Mouse (Mus musculus) hindbrain, embryonic 13.5 days (tissue): Measurements from ENCODE around the gene Nxpe3. TPM values are rescaled to one million over a fixed set of nuclear protein-coding genes. Genes with fewer than 3 reads are reported as not detected.

Source experiments
- ATAC-seq: fragments of 200-750 bp; cut with Nextera tagmentation; 2 replicates; pipeline ENCODE4 v1.8.0; 2017; ENCODE audit warnings: moderate TSS enrichment; ENCODE audit not compliant: low FRiP score
- H3K27ac ChIP-seq: fragments of 300-500 bp; sonication (generic); 2 replicates; pipeline ENCODE4 v1.5.1; 2015; ENCODE audit warnings: inconsistent platforms, mild to moderate bottlenecking, moderate library complexity
- H3K27me3 ChIP-seq: fragments of 300-500 bp; sonication (generic); 2 replicates; pipeline ENCODE4 v1.6.1; 2015; ENCODE audit warnings: mild to moderate bottlenecking, inconsistent platforms
- H3K36me3 ChIP-seq: fragments of 300-500 bp; sonication (generic); 2 replicates; pipeline ENCODE4 v1.6.1; 2015; ENCODE audit warnings: mild to moderate bottlenecking, inconsistent platforms
- H3K4me1 ChIP-seq: fragments of 300-500 bp; sonication (generic); replicated peaks from 2 replicates; pipeline ENCODE4 v1.6.1; 2015; ENCODE audit warnings: inconsistent platforms
- H3K4me2 ChIP-seq: fragments of 300-500 bp; sonication (generic); 2 replicates; pipeline ENCODE4 v1.6.1; 2015; ENCODE audit warnings: inconsistent platforms, mild to moderate bottlenecking, moderate library complexity
- H3K4me3 ChIP-seq: fragments of 300-500 bp; sonication (generic); 2 replicates; pipeline ENCODE4 v1.5.1; 2015; ENCODE audit warnings: mild to moderate bottlenecking, inconsistent platforms
- H3K9ac ChIP-seq: fragments of 300-500 bp; sonication (generic); 2 replicates; pipeline ENCODE4 v1.6.1; 2015; ENCODE audit warnings: mild to moderate bottlenecking, inconsistent platforms
- H3K9me3 ChIP-seq: fragments of 300-500 bp; sonication (generic); 2 replicates; pipeline ENCODE4 v1.6.1; 2016; ENCODE audit warnings: inconsistent platforms
- WGBS: fragments of 180-500 bp; shearing (Covaris S2); methylation state at CpG from one replicate; pipeline ENCODE4 v1.1.7; 2015; 5-methylcytosine and 5-hydroxymethylcytosine counted together
- polyA plus RNA-seq: library from polyadenylated mRNA; unstranded; fragments of >200 nt; fragmentation: Nextera tagmentation; extraction: Ambion mirVana; gene quantifications from 2 replicates; pipeline ENCODE4 v1.2.1, GENCODE M21; 2015

The Nxpe3 gene
- 1.1 and 1.2 TPM in 2 replicates for polyA plus RNA-seq

DNA sequence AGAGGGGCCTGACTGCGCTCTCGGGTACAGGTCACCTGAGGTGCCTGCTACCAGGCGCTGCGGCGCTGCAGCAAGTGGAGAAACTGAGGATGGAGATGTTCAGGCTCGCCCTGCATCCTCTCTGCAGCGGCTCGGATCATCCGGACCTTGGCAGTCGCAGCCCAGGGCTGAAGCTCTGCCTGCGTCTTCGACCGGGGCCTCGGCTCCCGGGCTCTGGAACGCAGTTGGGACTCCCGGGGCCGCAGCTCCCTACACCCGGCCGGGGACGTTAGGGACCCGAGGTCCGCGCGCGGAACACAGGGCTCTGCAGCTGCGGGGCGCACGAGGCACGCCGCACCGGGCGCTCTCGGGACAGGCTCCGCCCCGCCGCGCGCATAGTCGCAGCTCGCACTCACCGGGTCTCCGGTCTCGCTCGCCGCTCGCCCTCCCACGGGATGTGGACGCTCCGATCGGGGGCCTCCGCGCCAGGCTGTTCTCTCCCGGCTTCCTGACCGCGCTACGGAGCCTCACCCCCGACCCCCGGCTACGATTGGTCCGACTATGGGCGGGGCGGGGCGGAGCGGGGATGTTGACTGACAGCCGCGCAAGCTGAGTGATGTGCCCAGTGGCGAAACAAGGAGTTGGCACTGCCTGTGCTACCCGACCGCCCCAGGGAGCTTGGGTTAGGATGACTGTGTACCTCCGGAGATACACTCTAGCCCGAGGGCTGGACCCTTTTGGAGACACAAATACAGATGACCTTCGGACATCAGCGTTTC lies at the start of gene Nxpe3:
TSS of gene Nxpe3 (minus strand) at position 393 of the 758 bp plus-strand sequence.
- H3K27ac ChIP-seq, result peak within 1 kb of the TSS; percentile 90
- H3K4me3 ChIP-seq, result peak within 1 kb of the TSS; percentile 73
- under 1% methylated on average over 70 of the region's 74 CpGs for WGBS
- H3K27me3 ChIP-seq, result no peaks in the 10 kb centered on the region
- no peaks in the 10 kb centered on the region for H3K9me3 ChIP-seq
- peak within 1 kb of the TSS; percentile 89 for H3K9ac ChIP-seq
- ATAC-seq, result peak; percentile 96
- H3K4me1 ChIP-seq, result peaks cover 17% of the 10 kb centered on the region
- H3K36me3 ChIP-seq, result peaks cover 7% of the 10 kb centered on the region
- H3K4me2 ChIP-seq, result peak within 1 kb of the TSS; percentile 68

DNA sequence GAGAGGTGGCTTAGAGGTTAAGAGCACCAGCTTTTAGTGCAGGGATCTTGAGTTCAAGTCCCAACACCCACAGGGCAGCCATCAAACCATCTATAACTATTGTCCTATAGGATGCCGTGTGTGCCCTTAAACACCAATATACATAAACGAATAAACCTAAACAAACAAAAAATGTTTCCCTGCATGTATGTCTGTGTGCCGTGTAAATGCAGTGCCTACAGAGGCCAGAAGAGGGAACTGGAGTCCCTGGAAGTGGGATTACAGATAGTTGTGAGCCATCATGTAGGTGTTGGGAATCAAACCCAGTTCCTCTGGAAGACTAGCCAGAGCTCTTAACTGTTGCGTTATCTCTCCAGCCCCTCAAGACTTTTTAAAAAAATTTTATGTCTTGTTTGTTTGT lies 45.7 kb upstream of the Nxpe3 start:
- WGBS, result 97% methylated on average over 4 of the region's 4 CpGs
- H3K4me2 ChIP-seq, result no peak overlapping the region
- H3K4me1 ChIP-seq, result no peaks in the 10 kb centered on the region
- no peak overlapping the region for H3K27ac ChIP-seq
- H3K9ac ChIP-seq, result no peak overlapping the region
- H3K4me3 ChIP-seq, result no peak overlapping the region
- no peaks in the 10 kb centered on the region for H3K36me3 ChIP-seq
- ATAC-seq, result no peak
- no peaks in the 10 kb centered on the region for H3K27me3 ChIP-seq
- no peaks in the 10 kb centered on the region for H3K9me3 ChIP-seq

DNA sequence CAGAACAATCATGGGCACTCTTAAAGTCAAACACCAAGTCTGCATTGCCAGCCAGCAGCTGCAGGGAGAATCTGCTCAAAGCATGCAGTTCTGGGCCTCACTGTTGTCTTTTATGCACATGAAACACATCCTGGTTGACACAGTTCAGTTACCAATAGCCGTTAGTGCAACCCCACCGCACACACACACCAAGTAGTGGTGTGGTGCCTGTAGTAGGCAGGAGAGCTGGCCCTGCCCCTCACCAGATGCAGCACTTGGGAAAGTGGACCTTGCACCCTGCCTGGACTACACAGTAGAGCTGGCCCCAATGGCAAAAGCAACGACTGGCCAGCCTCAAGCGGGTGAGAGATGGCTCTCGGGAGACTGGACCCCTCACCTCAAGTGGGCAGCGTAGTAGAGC lies 44.6 kb upstream of the Nxpe3 start:
- WGBS, result 93% methylated on average over 6 of the region's 6 CpGs

DNA sequence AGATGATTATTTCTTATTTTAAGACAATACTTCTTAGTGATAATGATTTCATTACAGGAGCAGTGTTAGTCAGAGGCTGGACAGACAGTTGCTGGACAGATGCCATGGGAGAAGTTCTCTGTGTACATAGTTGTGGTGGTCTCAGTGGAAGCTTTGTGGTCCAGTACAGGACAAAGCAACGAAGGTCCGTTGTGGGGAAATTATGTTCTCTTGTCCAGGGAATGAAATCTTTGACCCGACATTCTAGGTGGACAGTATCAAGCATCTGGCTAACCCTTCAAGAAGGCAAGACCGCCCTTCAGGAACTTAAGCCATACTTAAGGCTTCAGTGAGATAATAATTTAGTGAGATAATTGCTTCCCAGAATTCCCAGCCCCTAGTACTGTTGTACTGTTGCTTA lies 43.7 kb upstream of the Nxpe3 start:
- Histone ChIP-seq H3K4me2 (no peak overlapping the region), H3K9ac (no peak overlapping the region), H3K36me3 (no peaks in the 10 kb centered on the region), H3K4me3 (no peak overlapping the region), H3K27me3 (no peaks in the 10 kb centered on the region), H3K4me1 (no peaks in the 10 kb centered on the region), H3K27ac (no peak overlapping the region), H3K9me3 (no peaks in the 10 kb centered on the region)
- WGBS, result 94% methylated on average over 4 of the region's 4 CpGs
- no peak for ATAC-seq

More for the DNA sequence above, 44.6 kb upstream of the Nxpe3 start:
- Histone ChIP-seq H3K36me3 (no peaks in the 10 kb centered on the region), H3K4me3 (no peak overlapping the region), H3K4me1 (no peaks in the 10 kb centered on the region), H3K9ac (no peak overlapping the region), H3K9me3 (no peaks in the 10 kb centered on the region), H3K27ac (no peak overlapping the region), H3K4me2 (no peak overlapping the region), H3K27me3 (no peaks in the 10 kb centered on the region)
- ATAC-seq, result no peak

DNA sequence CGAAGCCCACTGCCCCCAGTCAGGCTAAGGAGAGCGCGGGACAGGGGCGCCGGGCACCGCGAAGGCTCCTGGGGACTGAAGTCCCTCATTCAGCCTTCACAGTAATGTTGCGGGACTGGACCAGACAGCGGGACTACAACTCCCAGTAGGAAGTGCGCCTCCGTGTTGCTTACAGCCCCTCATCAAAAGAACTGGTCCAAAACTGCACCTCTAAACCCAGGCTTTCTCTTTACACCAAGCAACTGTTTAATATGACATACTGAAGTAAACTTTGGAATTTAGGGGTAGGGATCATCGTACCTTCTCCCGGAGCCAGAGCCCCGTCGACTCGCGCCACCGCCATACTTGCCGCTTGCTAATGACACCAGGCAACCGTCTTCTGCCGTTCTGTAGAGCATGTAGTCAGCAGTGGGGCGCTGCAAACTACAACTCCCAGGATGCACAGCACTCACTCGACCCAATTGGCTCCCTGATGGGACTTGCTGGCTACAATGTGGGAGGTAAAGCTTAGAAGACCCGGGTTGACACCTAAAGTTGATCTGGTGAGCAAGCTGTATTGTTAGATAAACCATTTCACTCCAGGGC lies 39.5 kb upstream of the Nxpe3 start, which contains the start of gene Cep97:
TSS of gene Cep97 (minus strand) at position 403 of the 585 bp plus-strand sequence.
- Histone ChIP-seq H3K9me3 (no peaks in the 10 kb centered on the region), H3K4me3 (peak within 1 kb of the TSS; percentile 70), H3K9ac (peak within 1 kb of the TSS; percentile 77), H3K27ac (peak within 1 kb of the TSS; percentile 80), H3K27me3 (no peaks in the 10 kb centered on the region), H3K4me1 (0 out of 2 replicates have a peak, but pooled peaks cover 9% of the 10 kb centered on the region), H3K4me2 (peak within 1 kb of the TSS; percentile 70), H3K36me3 (no peaks in the 10 kb centered on the region)
- WGBS, result under 1% methylated on average over 24 of the region's 24 CpGs
- peak; percentile 100 for ATAC-seq

DNA sequence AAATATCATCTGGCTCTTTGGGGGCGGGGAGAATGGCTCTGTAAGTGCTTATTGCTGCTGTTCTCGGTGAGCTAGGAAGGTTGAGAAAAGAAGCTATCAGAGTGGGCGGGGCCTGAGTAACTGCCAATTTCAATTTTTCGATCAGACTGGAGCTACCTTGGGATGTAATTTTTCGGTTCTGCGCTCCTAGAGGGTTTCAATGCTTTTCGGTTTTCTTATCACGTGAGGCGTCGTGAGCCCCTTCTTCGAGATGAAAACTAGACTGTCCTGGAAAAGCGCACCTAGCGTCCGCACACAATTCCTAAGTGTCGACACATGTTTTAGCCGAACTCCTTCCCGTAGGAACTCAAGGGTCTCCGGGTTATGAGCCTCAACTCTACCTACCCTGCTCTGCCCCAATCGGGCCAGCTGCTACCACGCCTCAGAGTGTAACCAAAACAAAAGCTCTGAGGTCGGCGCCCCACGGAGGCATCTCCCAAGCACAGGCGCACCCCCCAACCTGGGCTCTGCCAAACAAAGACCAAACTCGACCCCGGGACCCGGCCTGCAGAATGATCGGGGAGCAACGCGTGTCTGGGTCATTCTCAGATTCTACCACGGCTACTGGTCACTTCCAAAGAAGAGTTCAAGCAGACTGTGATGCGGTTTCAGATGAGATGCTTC lies 38.7 kb upstream of the Nxpe3 start:
- Histone ChIP-seq H3K4me1 (0 out of 2 replicates have a peak, but pooled peaks cover 9% of the 10 kb centered on the region), H3K36me3 (0 out of 2 replicates have a peak, but pooled peaks cover 4% of the 10 kb centered on the region), H3K27me3 (no peaks in the 10 kb centered on the region), H3K4me3 (peak overlapping the region; percentile 70), H3K9ac (peak overlapping the region; percentile 77), H3K27ac (peak overlapping the region; percentile 80), H3K9me3 (no peaks in the 10 kb centered on the region), H3K4me2 (peak overlapping the region; percentile 70)
- WGBS, result 1% methylated on average over 32 of the region's 32 CpGs
- ATAC-seq, result peak; percentile 68

DNA sequence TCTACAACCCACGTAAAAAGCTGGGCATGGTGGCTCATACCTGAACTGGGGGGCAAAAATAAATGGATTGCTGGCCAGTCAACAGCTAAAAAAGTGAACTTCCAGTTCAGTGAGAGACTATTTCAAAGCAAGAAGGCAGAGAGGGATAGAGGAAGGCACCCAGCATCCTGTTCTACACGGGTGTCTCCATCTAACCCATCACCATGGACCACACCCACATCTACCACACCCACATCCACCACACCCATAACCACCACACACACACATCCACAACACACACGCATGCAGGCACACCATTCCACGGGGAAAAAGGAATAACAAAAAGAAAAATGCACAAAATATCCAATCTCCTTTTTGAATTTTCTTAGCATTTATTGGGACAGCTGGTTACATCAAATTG lies 28.9 kb upstream of the Nxpe3 start:
- peaks cover 61% of the 10 kb centered on the region for H3K36me3 ChIP-seq
- no peak overlapping the region for H3K27ac ChIP-seq
- no peak overlapping the region for H3K4me3 ChIP-seq
- H3K9ac ChIP-seq, result no peak overlapping the region
- 89% methylated on average over 4 of the region's 4 CpGs for WGBS
- H3K27me3 ChIP-seq, result no peaks in the 10 kb centered on the region
- ATAC-seq, result no peak
- H3K4me2 ChIP-seq, result no peak overlapping the region
- H3K9me3 ChIP-seq, result no peaks in the 10 kb centered on the region
- no peaks in the 10 kb centered on the region for H3K4me1 ChIP-seq

DNA sequence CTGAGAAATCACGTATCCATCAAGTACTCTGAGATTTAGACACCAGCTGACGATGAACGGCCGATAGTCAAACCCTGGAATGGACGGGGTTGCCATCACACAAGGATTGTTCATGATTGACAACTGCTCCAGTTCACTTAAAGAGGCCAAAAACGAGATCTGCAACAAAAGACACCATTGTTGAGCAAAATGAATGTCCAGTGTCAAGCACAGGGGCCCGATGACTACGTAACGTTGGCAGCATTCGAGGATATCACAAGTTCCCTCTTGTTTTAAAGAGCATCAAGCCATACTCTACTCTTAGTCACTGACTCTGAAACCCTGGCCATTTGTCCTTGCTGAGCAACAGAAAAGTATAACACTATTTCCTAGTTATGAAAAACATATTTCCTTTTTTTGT lies 27.0 kb upstream of the Nxpe3 start:
- H3K27me3 ChIP-seq, result no peaks in the 10 kb centered on the region
- H3K4me1 ChIP-seq, result no peaks in the 10 kb centered on the region
- no peak for ATAC-seq
- no peaks in the 10 kb centered on the region for H3K9me3 ChIP-seq
- WGBS, result 90% methylated on average over 10 of the region's 10 CpGs
- no peak overlapping the region for H3K9ac ChIP-seq
- H3K36me3 ChIP-seq, result peaks cover 74% of the 10 kb centered on the region
- H3K27ac ChIP-seq, result no peak overlapping the region
- no peak overlapping the region for H3K4me2 ChIP-seq
- H3K4me3 ChIP-seq, result no peak overlapping the region

DNA sequence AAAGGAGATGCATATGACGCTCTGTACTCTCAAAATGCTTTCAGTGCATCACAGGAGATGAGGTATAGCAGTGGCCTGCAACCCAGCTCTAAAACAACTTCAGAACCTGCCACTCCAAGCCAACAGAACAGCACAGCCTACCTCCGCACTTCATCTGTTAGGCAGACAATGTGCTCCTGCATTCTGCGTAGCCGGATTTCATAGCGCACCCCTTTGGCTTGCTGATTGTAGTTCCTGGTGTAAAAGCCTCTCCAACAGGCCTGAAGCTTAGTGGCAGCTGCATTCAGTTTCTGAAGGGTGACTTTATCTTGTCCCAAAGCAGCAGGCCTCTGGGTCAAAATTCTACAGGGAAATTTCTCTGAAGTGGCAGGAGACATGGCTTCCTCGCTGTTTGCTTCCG lies 19.6 kb upstream of the Nxpe3 start:
- Histone ChIP-seq H3K9me3 (no peaks in the 10 kb centered on the region), H3K4me2 (no peak overlapping the region), H3K9ac (no peak overlapping the region), H3K27me3 (no peaks in the 10 kb centered on the region), H3K27ac (no peak overlapping the region), H3K36me3 (peaks cover 87% of the 10 kb centered on the region), H3K4me3 (no peak overlapping the region), H3K4me1 (no peaks in the 10 kb centered on the region)
- WGBS, result 95% methylated on average over 7 of the region's 7 CpGs
- ATAC-seq, result no peak

DNA sequence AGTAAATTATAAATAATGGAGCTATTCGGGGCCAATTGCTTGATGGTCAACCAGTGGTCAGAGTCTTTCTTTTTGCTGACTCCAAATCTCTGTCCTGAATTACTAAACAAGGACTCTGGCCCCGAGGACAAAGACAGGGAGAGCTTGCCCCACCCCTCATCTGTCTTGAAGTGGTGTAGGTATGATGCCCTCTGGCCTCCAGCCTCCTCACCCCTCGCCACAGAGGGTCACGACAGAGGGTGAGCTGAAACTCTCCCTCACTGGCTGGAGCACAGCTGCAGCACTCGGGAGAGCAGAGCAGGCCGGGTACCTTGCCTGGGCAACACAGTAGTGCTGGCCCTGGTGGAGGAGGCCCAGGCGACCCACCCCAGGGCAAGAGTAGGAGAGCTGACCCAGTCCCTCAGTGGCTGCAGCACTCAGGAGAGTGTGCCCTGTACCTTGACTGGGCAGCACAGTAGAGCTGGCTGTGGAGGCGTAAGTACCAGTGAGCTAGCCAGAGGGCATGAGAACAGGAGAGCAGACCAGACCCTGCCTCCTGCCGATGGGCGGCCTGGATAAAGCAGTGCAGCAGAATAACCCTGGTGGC lies 15.2 kb upstream of the Nxpe3 start:
- ATAC-seq, result no peak
- Histone ChIP-seq H3K4me1 (no peaks in the 10 kb centered on the region), H3K27ac (no peak overlapping the region), H3K4me2 (no peak overlapping the region), H3K27me3 (no peaks in the 10 kb centered on the region), H3K36me3 (peaks cover 74% of the 10 kb centered on the region), H3K9ac (no peak overlapping the region), H3K4me3 (no peak overlapping the region), H3K9me3 (no peaks in the 10 kb centered on the region)
- WGBS, result 94% methylated on average over 10 of the region's 10 CpGs

DNA sequence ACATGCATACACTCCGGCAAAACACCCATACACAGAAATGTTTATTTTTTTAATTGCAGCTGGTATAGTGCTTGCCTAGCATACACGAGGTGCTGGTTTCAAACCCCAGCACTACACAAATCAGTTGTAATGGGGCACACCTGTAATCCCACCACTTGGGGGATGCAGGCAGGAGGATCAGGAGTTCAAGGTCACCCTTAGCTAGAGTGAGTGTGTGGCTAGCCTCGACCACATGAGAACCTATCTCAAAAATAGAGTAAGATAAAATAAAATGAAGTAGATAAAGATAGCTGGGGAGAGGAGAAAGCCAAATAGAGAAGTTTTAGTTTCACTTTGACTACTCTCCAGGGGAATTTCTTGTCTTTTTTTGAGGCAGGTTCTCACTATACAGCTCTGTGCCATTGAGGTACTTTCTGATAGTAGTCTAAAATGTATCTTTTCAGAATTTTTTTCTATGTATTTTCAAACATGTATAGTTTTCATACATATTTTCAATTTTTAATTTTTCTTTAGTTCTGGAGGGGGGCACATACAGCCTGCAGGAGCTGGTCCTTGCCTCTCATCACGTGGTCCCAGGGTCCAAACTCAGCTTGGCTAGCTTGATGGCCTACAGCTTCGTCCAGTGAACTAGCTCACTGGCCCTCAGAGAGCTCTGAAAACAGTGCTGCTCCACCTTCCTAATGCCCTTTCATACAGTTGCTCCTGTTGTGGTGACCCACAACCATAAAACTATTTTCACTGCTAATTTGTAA lies 12.0 kb upstream of the Nxpe3 start:
- Histone ChIP-seq H3K4me1 (no peaks in the 10 kb centered on the region), H3K4me2 (no peak overlapping the region), H3K9ac (no peak overlapping the region), H3K9me3 (no peaks in the 10 kb centered on the region), H3K27me3 (no peaks in the 10 kb centered on the region), H3K36me3 (peaks cover 64% of the 10 kb centered on the region), H3K27ac (no peak overlapping the region), H3K4me3 (no peak overlapping the region)
- ATAC-seq, result no peak
- 95% methylated on average over 5 of the region's 5 CpGs for WGBS

DNA sequence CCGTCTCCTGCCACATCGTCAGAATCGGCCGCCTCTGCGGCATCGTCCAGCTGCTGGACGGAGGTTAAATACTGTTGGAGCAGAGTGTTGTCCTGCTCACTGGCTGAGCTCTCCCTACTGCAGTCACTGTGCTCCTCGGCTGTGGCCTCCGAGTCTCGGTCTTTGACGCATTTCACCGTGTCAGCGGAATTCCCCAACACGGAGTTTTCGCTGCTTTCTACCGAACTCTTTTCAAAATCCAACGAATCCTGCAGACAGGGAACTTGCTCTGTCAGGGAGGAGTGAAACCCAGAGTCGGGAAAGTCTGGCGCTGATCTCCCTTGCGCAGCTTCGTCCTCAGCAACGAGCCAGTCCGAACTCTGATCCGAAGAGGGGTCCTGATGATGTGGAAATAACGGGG lies 10.3 kb upstream of the Nxpe3 start:
- WGBS, result 91% methylated on average over 25 of the region's 25 CpGs
- no peaks in the 10 kb centered on the region for H3K9me3 ChIP-seq
- no peaks in the 10 kb centered on the region for H3K27me3 ChIP-seq
- H3K4me3 ChIP-seq, result no peak overlapping the region
- H3K27ac ChIP-seq, result no peak overlapping the region
- no peaks in the 10 kb centered on the region for H3K4me1 ChIP-seq
- peaks cover 53% of the 10 kb centered on the region for H3K36me3 ChIP-seq
- no peak overlapping the region for H3K4me2 ChIP-seq
- no peak overlapping the region for H3K9ac ChIP-seq
- no peak for ATAC-seq
